Mouse (Mus musculus) bone marrow macrophage, adult 2 months (primary cell): ENCODE measurements around the gene Slc22a8.

Experiments used
- CTCF ChIP-seq: IDR thresholded peaks from 2 replicates; pipeline ENCODE4 v1.5.1; 2012; ENCODE audit warnings: low read depth, mild to moderate bottlenecking, low read length, moderate library complexity
- POLR2A ChIP-seq: IDR thresholded peaks from 2 replicates; pipeline ENCODE4 v1.6.1; 2012; ENCODE audit warnings: mild to moderate bottlenecking, low read depth, low read length, borderline replicate concordance

DNA sequence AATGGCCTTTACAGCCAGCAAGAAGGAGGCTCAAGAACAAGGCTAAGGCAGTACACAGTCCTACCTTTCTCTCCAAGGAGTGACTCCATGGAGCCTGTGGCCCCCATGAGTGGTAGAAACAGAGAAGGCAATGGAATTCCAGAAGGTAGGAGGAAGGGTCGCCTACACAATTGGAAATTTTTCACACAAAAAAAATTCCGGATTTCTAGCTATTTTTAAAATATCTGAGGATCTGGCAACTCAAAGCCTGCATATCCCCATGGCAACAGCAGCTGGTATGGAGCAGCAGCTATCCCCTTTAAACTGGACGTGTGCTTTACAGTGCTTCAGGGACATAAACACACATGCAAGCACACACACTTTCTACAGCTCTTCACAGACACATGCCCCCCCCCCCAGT lies 4.7 kb upstream of the Slc22a8 start:
- TF ChIP-seq POLR2A (no peak), CTCF (no peak)
